8 mouse cellular contexts compared by ENCODE assay signal in genomic region chr4:21727615-21728165, GRCm38 (mm10). TPM values are rescaled to one million over a fixed set of nuclear protein-coding genes. Genes with fewer than 3 reads are reported as not detected.
DNase-seq lines count a peak whose midpoint lies in the region; ATAC-seq and TF ChIP-seq lines count a peak whose summit lies in the region.

Gene Ccnc (plus strand): TSS chr4:21727701.

- DNase-seq in Patski (ENCODE audit: low read depth, low spot score) = peak; percentile 42
- DNase-seq in cerebellum, postnatal 14 days = peak; percentile 94 to 96
- DNase-seq in frontal cortex, postnatal 14 days (ENCODE audit: low spot score in 2 of 2) = peak; percentile 83 to 87
- peak; percentile 85 to 90 for DNase-seq in layer of hippocampus, postnatal 25 days (ENCODE audit: extremely low spot score in 1 of 2, low spot score in 1 of 2)
- peak; percentile 93 for DNase-seq in lung, postnatal 25 days (ENCODE audit: low spot score)
- peak; percentile 93 for DNase-seq in retina, embryonic 14.5 days (ENCODE audit: low spot score)
- peak; percentile 91 for DNase-seq in thymus, postnatal 4 days

- peaks cover 15% of the 10 kb centered on the region for H3K4me1 ChIP-seq in hindbrain, embryonic 13.5 days (replicated peaks)

- peak within 1 kb of the TSS; percentile 66 for H3K4me2 ChIP-seq in hindbrain, embryonic 13.5 days

- peak within 1 kb of the TSS; percentile 91 for H3K9ac ChIP-seq in hindbrain, embryonic 13.5 days

- ATAC-seq in Patski = peak; percentile 98
- peak; percentile 98 for ATAC-seq in hindbrain, embryonic 13.5 days (ENCODE audit: low FRiP score)

- peak within 1 kb of the TSS; percentile 90 for H3K27ac ChIP-seq in hindbrain, embryonic 13.5 days

- POLR2A ChIA-PET in Patski (lab: Charles Lee) = interaction anchor here (0.6 to 1.2 kb wide), 2 partner anchors 20 to 39 kb away, joined by 3 read pairs; partner anchors contain the start of genes Tstd3 and Usp45

- H3K27me3 ChIP-seq in Patski = no peaks in the 10 kb centered on the region
- no peaks in the 10 kb centered on the region for H3K27me3 ChIP-seq in hindbrain, embryonic 13.5 days

- under 1% methylated on average over 37 of the region's 37 CpGs for WGBS in hindbrain, embryonic 13.5 days

- peaks cover under 1% of the 10 kb centered on the region for H3K36me3 ChIP-seq in hindbrain, embryonic 13.5 days

- CTCF ChIA-PET in Patski (lab: Charles Lee) = interaction anchor here (1.0 to 2.1 kb wide), 4 partner anchors 9 to 86 kb away, joined by 3 to 8 read pairs (median 4); no protein-coding TSS in a partner anchor

- no peaks in the 10 kb centered on the region for H3K9me3 ChIP-seq in hindbrain, embryonic 13.5 days

- TF ChIP-seq CTCF in Patski (IDR thresholded peaks at IDR 0.05) = no peak

- H3K4me3 ChIP-seq in hindbrain, embryonic 13.5 days = peak within 1 kb of the TSS; percentile 82

- in situ Hi-C loops in Patski (cut with MboI; ENCODE audit: low pct_unique_long_range_greater_than_20kb) = loop anchor here (10.0 kb wide), 1 partner anchor 87 kb away; no protein-coding TSS in a partner anchor

RNA-seq across cellular contexts. Expression of gene Ccnc, which starts in this region (rescaled TPM):
- 15.8 TPM for polyA plus RNA-seq in Patski (2021)
- polyA plus RNA-seq in hindbrain, embryonic 13.5 days (2015; fragmentation: Nextera tagmentation; extraction: Ambion mirVana) = 71.0 and 71.8 TPM in 2 replicates
- 10 to 100 TPM; 36.7 to 37.7 TPM for total RNA-seq in layer of hippocampus, postnatal 25 days (2021)

Comparison
In these comparisons a context has a peak if more than half of its experiments do, and no peak if none do; other contexts are left out.
1. Peak in every context shown above with its lines: DNase-seq, ATAC-seq, H3K4me3 ChIP-seq and H3K27ac ChIP-seq.
2. DNase-seq: peak in every context shown above with its lines; median percentile 95 in cerebellum, postnatal 14 days; 93 in lung, postnatal 25 days; 93 in retina, embryonic 14.5 days; 91 in thymus, postnatal 4 days; 88 in layer of hippocampus, postnatal 25 days; 85 in frontal cortex, postnatal 14 days; 42 in Patski.